Mouse (Mus musculus): ENCODE data around the gene Prdx5.

GRCm38 (mm10) chr19:6859971-6860370, 49.9 kb downstream of the Prdx5 start:
- TF ChIP-seq ZC3H11A (IDR thresholded peaks at IDR 0.05; ENCODE audit: borderline replicate concordance, low read depth, low read length) (no peak), MAFK (IDR thresholded peaks at IDR 0.05; ENCODE audit: insufficient read depth, low read depth, low read length) (no peak), CHD2 (IDR thresholded peaks at IDR 0.05; ENCODE audit: low read depth, low read length) (no peak), HCFC1 (IDR thresholded peaks at IDR 0.05; ENCODE audit: borderline replicate concordance, insufficient read depth, low read length) (no peak)
